Mouse (Mus musculus): ENCODE results near the gene Zfp91.

- TF ChIP-seq CTCF (conservative IDR thresholded peaks at IDR 0.05; ENCODE audit: insufficient read depth, insufficient read length, low read depth, low read length) (no peak), POLR2A (IDR thresholded peaks at IDR 0.05; ENCODE audit: low read depth, low read length) (no peak)
Observed at GRCm38 (mm10) chr19:12801046-12801445, 5.1 kb upstream of the Zfp91 start.

All from kidney, adult 2 months (tissue).